Mouse (Mus musculus): Measurements from ENCODE around the gene Ms4a4c.
"Not testable (repeated sequence)": the region's sequence is repeated elsewhere in the genome, so short reads cannot be mapped to it uniquely, and the experiment has no call there.

The Ms4a4c gene

GRCm38 (mm10) chr19:11404527-11404926 lies at the start of gene Ms4a4c:
Gene Ms4a4c (plus strand): TSS chr19:11404770.
- DNase-seq (ENCODE audit: low read depth) = no peak

GRCm38 (mm10) chr19:11355730-11356129 lies 48.8 kb upstream of the Ms4a4c start:
- no peak for DNase-seq (ENCODE audit: low read depth)

GRCm38 (mm10) chr19:11360106-11360505 lies 44.5 kb upstream of the Ms4a4c start:
- DNase-seq (ENCODE audit: low read depth) = no peak

GRCm38 (mm10) chr19:11362002-11362401 lies 42.6 kb upstream of the Ms4a4c start:
- no peak for DNase-seq (ENCODE audit: low read depth)

- no peak for DNase-seq (ENCODE audit: low read depth)
These were observed 36.3 kb upstream of the Ms4a4c start for GRCm38 (mm10) chr19:11368310-11368709.

GRCm38 (mm10) chr19:11371181-11371580 lies 33.4 kb upstream of the Ms4a4c start:
- no peak for DNase-seq (ENCODE audit: low read depth)

GRCm38 (mm10) chr19:11375273-11375672 lies 29.3 kb upstream of the Ms4a4c start, which contains the start of gene Ms4a4a:
Gene Ms4a4a (plus strand): TSS chr19:11375523.
- no peak for DNase-seq (ENCODE audit: low read depth)

- DNase-seq (ENCODE audit: low read depth) = no peak
These were observed 28.2 kb upstream of the Ms4a4c start for GRCm38 (mm10) chr19:11376399-11376798.

- DNase-seq (ENCODE audit: low read depth) = no peak
These were observed 17.5 kb upstream of the Ms4a4c start for GRCm38 (mm10) chr19:11387109-11387508.

- DNase-seq (ENCODE audit: low read depth) = no peak
These were observed 16.9 kb upstream of the Ms4a4c start for GRCm38 (mm10) chr19:11387685-11388084.

- no peak for DNase-seq (ENCODE audit: low read depth)
These were observed 15.6 kb upstream of the Ms4a4c start for GRCm38 (mm10) chr19:11388949-11389348.

GRCm38 (mm10) chr19:11395769-11396168 lies 8.8 kb upstream of the Ms4a4c start:
- no peak for DNase-seq (ENCODE audit: low read depth)

- no peak for DNase-seq (ENCODE audit: low read depth)
These were observed 2.9 kb downstream of the Ms4a4c start for GRCm38 (mm10) chr19:11407428-11407827.

- DNase-seq (ENCODE audit: low read depth) = no peak
These were observed 4.0 kb downstream of the Ms4a4c start for GRCm38 (mm10) chr19:11408591-11408990.

- no peak for DNase-seq (ENCODE audit: low read depth)
These were observed 7.1 kb downstream of the Ms4a4c start for GRCm38 (mm10) chr19:11411640-11412039.

- DNase-seq (ENCODE audit: low read depth) = no peak
These were observed 9.5 kb downstream of the Ms4a4c start for GRCm38 (mm10) chr19:11414084-11414483.

- DNase-seq (ENCODE audit: low read depth) = no peak
These were observed 11.0 kb downstream of the Ms4a4c start for GRCm38 (mm10) chr19:11415581-11415980.

- not testable (repeated sequence) for DNase-seq (ENCODE audit: low read depth)
These were observed 14.3 kb downstream of the Ms4a4c start for GRCm38 (mm10) chr19:11418865-11419264.

- DNase-seq (ENCODE audit: low read depth) = not testable (repeated sequence)
These were observed 26.6 kb downstream of the Ms4a4c start for GRCm38 (mm10) chr19:11431209-11431608.

- DNase-seq (ENCODE audit: low read depth) = no peak
These were observed 30.7 kb downstream of the Ms4a4c start for GRCm38 (mm10) chr19:11435058-11435834.

- DNase-seq (ENCODE audit: low read depth) = no peak
These were observed 38.8 kb downstream of the Ms4a4c start, which contains the start of gene Ms4a4b for GRCm38 (mm10) chr19:11443338-11443737. Gene Ms4a4b (plus strand): TSS chr19:11443553.

GRCm38 (mm10) chr19:11443964-11444363 lies 39.4 kb downstream of the Ms4a4c start:
- DNase-seq (ENCODE audit: low read depth) = no peak

- no peak for DNase-seq (ENCODE audit: low read depth)
These were observed 42.7 kb downstream of the Ms4a4c start for GRCm38 (mm10) chr19:11447238-11447637.

- not testable (repeated sequence) for DNase-seq (ENCODE audit: low read depth)
These were observed 54.5 kb downstream of the Ms4a4c start for GRCm38 (mm10) chr19:11459041-11459440.

Data from c-Kit-positive CD71-positive TER-119-negative erythroid progenitor cells, embryonic 14.5 days (primary cell).